Mouse (Mus musculus): ENCODE data around the gene Scarb2.

The Scarb2 gene

DNA sequence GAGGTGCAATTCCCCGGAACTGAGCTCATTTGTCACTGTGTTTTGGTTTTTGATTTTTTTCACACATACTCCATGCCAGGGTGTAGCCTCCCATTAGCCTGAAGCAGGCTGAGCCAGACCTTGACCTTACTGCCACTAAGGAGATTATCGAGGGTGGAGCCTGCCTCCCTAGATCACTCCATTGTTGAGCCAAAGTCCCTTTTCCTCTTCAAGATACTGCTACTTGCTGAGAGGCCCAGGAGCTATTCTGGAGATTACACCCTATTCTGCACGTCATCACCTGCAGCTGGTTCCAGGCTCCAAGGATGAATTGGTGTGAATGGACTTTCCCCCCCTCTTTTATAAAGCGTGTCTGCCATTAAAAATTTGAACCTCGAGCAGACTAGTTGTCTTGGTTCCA is 5.4 kb upstream of the Scarb2 start:
- no peaks in the 10 kb centered on the region for H3K4me1 ChIP-seq (replicated peaks; ENCODE audit: low read depth, low read length)
- TF ChIP-seq POU5F1 (IDR thresholded peaks at IDR 0.05; ENCODE audit: borderline replicate concordance, low read length) (no peak), NANOG (IDR thresholded peaks at IDR 0.05; ENCODE audit: borderline replicate concordance, low read length) (no peak), CTCF (conservative IDR thresholded peaks at IDR 0.05; ENCODE audit: low read length) (no peak)
- no peak overlapping the region for H3K4me3 ChIP-seq (replicated peaks; ENCODE audit: low read length)
- H3K27me3 ChIP-seq (ENCODE audit: insufficient read depth, low read length), result peaks cover 2% of the 10 kb centered on the region; the same call in 1 of the 2 replicates
- H3K9me3 ChIP-seq (ENCODE audit: low read length), result peaks cover 37% of the 10 kb centered on the region
- 0 out of 2 replicates have a peak, but pooled peaks cover 2% of the 10 kb centered on the region for H3K36me3 ChIP-seq (ENCODE audit: insufficient read depth, low read length)

DNA sequence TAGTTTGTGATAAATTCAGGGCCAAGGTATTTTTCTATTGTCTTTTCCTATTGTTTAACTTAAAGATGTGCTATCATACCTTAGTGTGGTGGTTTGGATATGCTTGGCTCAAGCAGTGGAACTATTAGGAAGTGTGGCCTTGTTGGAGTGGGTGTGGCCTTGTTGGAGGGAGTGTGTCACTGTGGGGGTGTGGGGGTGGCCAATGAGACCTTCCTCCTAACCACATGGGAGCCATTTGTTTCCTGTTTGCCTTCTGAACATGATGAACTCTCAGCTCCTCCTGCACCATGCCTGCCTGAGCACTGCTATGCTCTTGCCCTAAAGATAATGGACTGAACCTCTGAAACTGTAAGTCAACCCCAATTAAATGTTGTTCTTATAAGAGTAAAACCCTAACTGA is 4.6 kb upstream of the Scarb2 start:
- TF ChIP-seq CTCF (conservative IDR thresholded peaks at IDR 0.05; ENCODE audit: low read length), result no peak
- TF ChIP-seq POU5F1 (IDR thresholded peaks at IDR 0.05; ENCODE audit: borderline replicate concordance, low read length), result no peak
- no peak for TF ChIP-seq NANOG (IDR thresholded peaks at IDR 0.05; ENCODE audit: borderline replicate concordance, low read length)

DNA sequence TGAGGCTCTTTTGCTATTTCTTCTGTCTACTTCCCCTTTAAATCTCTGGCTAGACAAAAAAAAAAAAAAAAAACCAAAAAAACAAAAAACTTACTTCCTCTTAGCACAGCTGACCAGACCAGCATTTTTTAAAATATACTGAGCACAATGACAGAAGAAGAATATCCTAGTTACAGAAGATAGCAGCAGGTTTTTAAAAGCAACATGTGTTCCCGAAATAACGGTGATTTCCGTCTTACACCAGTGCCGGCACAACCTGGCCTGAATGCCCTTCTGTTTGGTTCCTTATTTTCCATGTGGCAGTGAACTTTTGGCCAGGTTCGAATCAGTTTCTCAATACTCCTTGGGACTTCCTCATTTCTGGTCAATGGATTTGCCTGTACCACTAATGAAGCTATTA is 2.2 kb upstream of the Scarb2 start:
- TF ChIP-seq POU5F1 (IDR thresholded peaks at IDR 0.05; ENCODE audit: borderline replicate concordance, low read length) (no peak), NANOG (IDR thresholded peaks at IDR 0.05; ENCODE audit: borderline replicate concordance, low read length) (no peak), CTCF (conservative IDR thresholded peaks at IDR 0.05; ENCODE audit: low read length) (no peak)
- Histone ChIP-seq H3K4me3 (replicated peaks; ENCODE audit: low read length) (no peak overlapping the region), H3K4me1 (replicated peaks; ENCODE audit: low read depth, low read length) (peaks cover 16% of the 10 kb centered on the region), H3K36me3 (ENCODE audit: insufficient read depth, low read length) (0 out of 2 replicates have a peak, but pooled peaks cover 2% of the 10 kb centered on the region), H3K27me3 (ENCODE audit: insufficient read depth, low read length) (peaks cover 2% of the 10 kb centered on the region; the same call in 1 of the 2 replicates), H3K9me3 (ENCODE audit: low read length) (peaks cover 37% of the 10 kb centered on the region)

More for the DNA sequence above, 4.6 kb upstream of the Scarb2 start:
- Histone ChIP-seq H3K9me3 (ENCODE audit: low read length) (peaks cover 37% of the 10 kb centered on the region), H3K4me3 (replicated peaks; ENCODE audit: low read length) (no peak overlapping the region), H3K4me1 (replicated peaks; ENCODE audit: low read depth, low read length) (peaks cover 5% of the 10 kb centered on the region), H3K27me3 (ENCODE audit: insufficient read depth, low read length) (peaks cover 2% of the 10 kb centered on the region; the same call in 1 of the 2 replicates), H3K36me3 (ENCODE audit: insufficient read depth, low read length) (0 out of 2 replicates have a peak, but pooled peaks cover 2% of the 10 kb centered on the region)

DNA sequence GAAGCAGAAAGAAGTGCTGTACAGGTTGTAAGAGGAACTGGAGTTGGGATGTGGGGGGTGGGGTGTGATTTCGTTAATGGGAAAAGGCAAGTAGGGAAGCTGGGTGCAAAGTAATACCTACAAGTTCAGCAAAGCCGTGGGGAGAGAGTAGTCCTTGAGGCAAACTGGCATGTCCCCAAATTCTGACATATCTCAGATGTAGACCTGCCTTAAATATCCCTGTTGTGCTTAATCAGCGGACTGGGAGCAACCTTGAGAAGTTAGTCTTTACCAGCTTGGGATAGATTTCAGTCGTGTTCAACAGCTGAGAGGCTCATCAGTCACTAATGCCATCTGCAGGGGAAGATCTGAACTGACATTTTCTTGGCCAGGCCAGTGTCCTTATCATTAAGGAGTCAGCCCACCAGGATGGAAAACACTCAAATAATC is 318 bp downstream of the Scarb2 start:
- Histone ChIP-seq H3K9me3 (ENCODE audit: low read length) (peaks cover 24% of the 10 kb centered on the region), H3K27me3 (ENCODE audit: insufficient read depth, low read length) (peaks cover 2% of the 10 kb centered on the region; the same call in 1 of the 2 replicates), H3K36me3 (ENCODE audit: insufficient read depth, low read length) (peaks cover 6% of the 10 kb centered on the region), H3K4me1 (replicated peaks; ENCODE audit: low read depth, low read length) (peaks cover 39% of the 10 kb centered on the region), H3K4me3 (replicated peaks; ENCODE audit: low read length) (peak overlapping the region; percentile 92)
- no peak for TF ChIP-seq NANOG (IDR thresholded peaks at IDR 0.05; ENCODE audit: borderline replicate concordance, low read length)
- TF ChIP-seq POU5F1 (IDR thresholded peaks at IDR 0.05; ENCODE audit: borderline replicate concordance, low read length), result no peak
- TF ChIP-seq CTCF (conservative IDR thresholded peaks at IDR 0.05; ENCODE audit: low read length), result peak; percentile 38

DNA sequence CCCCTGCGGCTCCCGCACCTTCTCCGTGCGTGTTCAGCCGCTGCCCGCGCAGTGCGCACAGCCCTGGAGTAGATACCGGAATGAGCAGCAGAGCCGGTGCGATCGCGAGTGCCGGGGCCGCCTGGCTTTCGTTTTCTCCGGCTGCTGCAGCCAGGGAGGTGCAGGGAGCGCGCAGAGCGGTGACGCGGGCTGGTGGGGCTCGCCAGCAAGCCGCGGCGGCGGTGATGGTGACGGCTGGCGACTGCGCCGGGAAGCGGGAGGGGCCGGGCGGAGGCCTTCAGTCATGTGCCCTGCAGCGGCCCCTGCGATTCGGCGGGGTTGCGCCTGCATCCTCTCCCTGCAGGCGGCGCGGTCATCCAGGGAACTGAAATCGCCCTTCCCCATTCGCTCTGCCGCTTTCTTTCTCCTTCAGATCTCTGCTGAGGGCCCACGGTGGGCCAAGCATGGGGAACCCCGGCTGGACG is 1.2 kb downstream of the Scarb2 start:
- Histone ChIP-seq H3K4me3 (replicated peaks; ENCODE audit: low read length) (peak overlapping the region; percentile 92), H3K27me3 (ENCODE audit: insufficient read depth, low read length) (peaks cover 2% of the 10 kb centered on the region; the same call in 1 of the 2 replicates), H3K36me3 (ENCODE audit: insufficient read depth, low read length) (peaks cover 7% of the 10 kb centered on the region), H3K4me1 (replicated peaks; ENCODE audit: low read depth, low read length) (peaks cover 48% of the 10 kb centered on the region), H3K9me3 (ENCODE audit: low read length) (peaks cover 16% of the 10 kb centered on the region)
- no peak for TF ChIP-seq POU5F1 (IDR thresholded peaks at IDR 0.05; ENCODE audit: borderline replicate concordance, low read length)
- TF ChIP-seq NANOG (IDR thresholded peaks at IDR 0.05; ENCODE audit: borderline replicate concordance, low read length), result no peak
- no peak; the same call in 1 of the 2 replicates for TF ChIP-seq CTCF (conservative IDR thresholded peaks at IDR 0.05; ENCODE audit: low read length)

DNA sequence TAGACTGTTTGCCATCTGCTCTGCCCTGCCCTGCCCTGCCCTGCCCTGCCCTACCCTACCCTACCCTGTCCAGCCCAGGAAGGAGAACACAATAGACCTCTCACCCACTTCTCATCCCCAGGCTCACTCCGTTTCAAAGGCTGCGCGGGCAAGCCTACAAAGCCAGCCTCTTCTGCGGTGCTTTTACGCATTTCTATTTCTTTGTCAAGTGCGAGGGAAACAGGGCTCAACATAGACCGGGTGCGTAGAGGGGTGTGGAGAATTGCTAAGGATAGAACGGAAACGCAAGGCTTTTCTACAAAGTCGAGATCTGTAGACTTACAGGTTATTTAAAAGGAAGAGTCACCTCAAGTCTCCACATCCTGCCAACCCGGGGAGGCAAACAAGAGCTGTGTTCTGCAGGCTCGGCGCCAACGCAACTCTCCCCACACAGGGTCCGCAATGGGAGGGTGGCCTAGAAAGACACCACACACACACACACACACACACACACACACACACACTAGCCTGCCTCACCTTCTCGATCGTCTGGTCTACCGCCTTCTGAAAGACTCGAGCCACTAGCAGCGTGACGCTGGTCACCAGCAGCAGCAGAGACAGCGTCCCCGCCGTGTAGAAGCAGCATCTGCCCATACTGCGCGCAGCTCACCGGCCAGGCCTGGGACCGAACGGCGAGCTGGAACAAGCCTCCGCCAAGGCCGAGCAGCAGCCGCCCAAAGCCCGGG is 1.8 kb downstream of the Scarb2 start:
- Histone ChIP-seq H3K9me3 (ENCODE audit: low read length) (peaks cover 10% of the 10 kb centered on the region), H3K27me3 (ENCODE audit: insufficient read depth, low read length) (peaks cover 2% of the 10 kb centered on the region; the same call in 1 of the 2 replicates), H3K4me3 (replicated peaks; ENCODE audit: low read length) (peak overlapping the region; percentile 92), H3K4me1 (replicated peaks; ENCODE audit: low read depth, low read length) (peaks cover 54% of the 10 kb centered on the region), H3K36me3 (ENCODE audit: insufficient read depth, low read length) (peaks cover 13% of the 10 kb centered on the region)
- no peak for TF ChIP-seq POU5F1 (IDR thresholded peaks at IDR 0.05; ENCODE audit: borderline replicate concordance, low read length)
- no peak for TF ChIP-seq CTCF (conservative IDR thresholded peaks at IDR 0.05; ENCODE audit: low read length)
- TF ChIP-seq NANOG (IDR thresholded peaks at IDR 0.05; ENCODE audit: borderline replicate concordance, low read length), result no peak

DNA sequence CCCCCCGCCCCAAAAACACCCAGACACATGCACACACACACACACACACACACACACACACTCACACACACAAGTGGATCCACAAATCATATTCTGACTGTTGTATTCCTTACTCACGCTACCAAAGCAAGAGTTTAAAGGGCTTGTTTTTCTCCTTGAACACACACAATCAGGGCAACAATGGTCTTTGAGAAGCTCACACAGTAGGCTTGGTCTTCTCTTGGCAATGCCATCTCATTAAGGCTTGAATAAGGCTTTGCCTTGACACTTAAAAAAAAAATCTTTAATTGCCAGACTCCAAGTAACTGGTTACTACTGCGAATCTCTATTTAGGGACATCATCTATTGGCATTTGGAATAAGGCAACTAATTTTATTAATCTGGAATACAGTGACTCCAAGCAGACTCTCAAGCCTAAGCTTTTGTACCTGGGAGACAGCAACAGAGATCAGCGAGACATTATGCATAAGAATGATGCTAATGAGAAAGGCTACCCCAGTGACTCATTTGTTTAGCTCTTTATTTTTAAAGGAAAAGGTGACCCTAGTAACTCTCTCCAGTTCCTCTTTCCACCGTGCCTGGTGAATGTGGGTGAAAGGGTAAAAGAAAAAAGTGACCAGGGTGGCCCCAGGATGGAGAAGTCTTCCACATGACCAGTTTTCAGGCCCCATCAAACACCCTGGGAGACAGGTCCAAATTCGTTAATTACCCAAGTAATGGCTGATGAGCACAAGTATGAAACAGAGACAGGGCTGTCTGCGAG is 2.6 kb downstream of the Scarb2 start:
- Histone ChIP-seq H3K9me3 (ENCODE audit: low read length) (peaks cover 2% of the 10 kb centered on the region), H3K36me3 (ENCODE audit: insufficient read depth, low read length) (peaks cover 13% of the 10 kb centered on the region), H3K27me3 (ENCODE audit: insufficient read depth, low read length) (peaks cover 2% of the 10 kb centered on the region; the same call in 1 of the 2 replicates), H3K4me3 (replicated peaks; ENCODE audit: low read length) (peak overlapping the region; percentile 92), H3K4me1 (replicated peaks; ENCODE audit: low read depth, low read length) (peaks cover 60% of the 10 kb centered on the region)
- TF ChIP-seq POU5F1 (IDR thresholded peaks at IDR 0.05; ENCODE audit: borderline replicate concordance, low read length) (no peak; the same call in 1 of the 2 replicates), NANOG (IDR thresholded peaks at IDR 0.05; ENCODE audit: borderline replicate concordance, low read length) (peak; percentile 8; the same call in 1 of the 2 replicates)

DNA sequence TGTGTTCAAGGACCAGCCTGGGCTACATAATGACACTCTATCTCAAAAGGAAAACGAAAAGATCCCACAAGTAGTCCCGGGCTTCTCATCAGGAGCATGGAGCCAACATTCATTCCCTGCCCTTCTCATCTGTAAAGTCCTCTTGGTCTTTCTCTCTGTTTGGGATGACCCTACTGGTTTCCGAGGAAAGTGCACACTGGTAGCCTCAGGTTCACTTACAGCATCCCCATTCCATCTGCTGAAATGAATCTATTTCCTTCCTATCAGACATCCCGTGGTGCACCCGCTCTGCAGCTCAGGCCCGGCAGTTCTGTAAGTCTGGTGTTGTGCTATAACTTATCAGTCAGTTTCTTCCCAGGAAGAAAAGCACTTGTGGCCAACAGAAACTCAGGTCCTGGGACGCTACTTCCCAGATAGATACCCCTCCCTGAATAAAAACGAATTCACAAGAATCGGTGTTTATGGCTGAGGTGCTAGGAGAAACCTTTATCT is 3.2 kb downstream of the Scarb2 start:
- peaks cover 13% of the 10 kb centered on the region for H3K36me3 ChIP-seq (ENCODE audit: insufficient read depth, low read length)
- peaks cover 2% of the 10 kb centered on the region; the same call in 1 of the 2 replicates for H3K27me3 ChIP-seq (ENCODE audit: insufficient read depth, low read length)

More for the DNA sequence above, 3.2 kb downstream of the Scarb2 start:
- peaks cover 66% of the 10 kb centered on the region for H3K4me1 ChIP-seq (replicated peaks; ENCODE audit: low read depth, low read length)
- H3K9me3 ChIP-seq (ENCODE audit: low read length), result no peaks in the 10 kb centered on the region
- TF ChIP-seq CTCF (conservative IDR thresholded peaks at IDR 0.05; ENCODE audit: low read length), result 0 out of 2 replicates have a peak, but pooled peaks have one; percentile 12
- TF ChIP-seq NANOG (IDR thresholded peaks at IDR 0.05; ENCODE audit: borderline replicate concordance, low read length), result no peak
- no peak for TF ChIP-seq POU5F1 (IDR thresholded peaks at IDR 0.05; ENCODE audit: borderline replicate concordance, low read length)
- peak overlapping the region; percentile 92 for H3K4me3 ChIP-seq (replicated peaks; ENCODE audit: low read length)

Data from E14TG2a.4 (cell line).